Mouse (Mus musculus) olfactory bulb, adult 2 months (tissue): ENCODE results near the gene Fbxl16.

Source experiments
- CTCF ChIP-seq: fragments of 200-500 bp; IDR thresholded peaks from 2 replicates; pipeline ENCODE4 v1.5.1; 2012; ENCODE audit warnings: low read depth, mild to moderate bottlenecking, low read length, moderate library complexity; ENCODE audit not compliant: insufficient read depth
- POLR2A ChIP-seq: fragments of 200-500 bp; IDR thresholded peaks from 2 replicates; pipeline ENCODE4 v1.6.1; 2012; ENCODE audit warnings: mild to moderate bottlenecking, low read depth, low read length, moderate library complexity; ENCODE audit not compliant: insufficient read depth

- TF ChIP-seq CTCF (0 out of 2 replicates have a peak, but pooled peaks have one; percentile 6), POLR2A (peak; percentile 64)
Measured at GRCm38 (mm10) chr17:25868601-25869191, 59.8 kb downstream of the Fbxl16 start, which contains the start of gene Mcrip2.
